Mouse (Mus musculus) forebrain, embryonic 12.5 days (tissue): Measurements from ENCODE around the gene Fbxo21. TPM values are rescaled to one million over a fixed set of nuclear protein-coding genes. Genes with fewer than 3 reads are reported as not detected.

ENCODE experiments used
- ATAC-seq: fragments of 200-750 bp; cut with Nextera tagmentation; 2 replicates; pipeline ENCODE4 v1.8.0; 2017; ENCODE audit warnings: moderate TSS enrichment; ENCODE audit not compliant: low FRiP score
- H3K27ac ChIP-seq: fragments of 300-500 bp; sonication (generic); 2 replicates; pipeline ENCODE4 v1.5.1; 2016; ENCODE audit warnings: mild to moderate bottlenecking
- H3K27me3 ChIP-seq: fragments of 300-500 bp; sonication (generic); 2 replicates; pipeline ENCODE4 v1.6.1; 2016; ENCODE audit warnings: mild to moderate bottlenecking
- H3K36me3 ChIP-seq: fragments of 300-500 bp; sonication (generic); replicated peaks from 2 replicates; pipeline ENCODE4 v1.6.1; 2016; ENCODE audit warnings: mild to moderate bottlenecking
- H3K4me1 ChIP-seq: fragments of 300-500 bp; sonication (generic); 2 replicates; pipeline ENCODE4 v1.6.1; 2016
- H3K4me2 ChIP-seq: fragments of 300-500 bp; sonication (generic); 2 replicates; pipeline ENCODE4 v1.6.1; 2016; ENCODE audit warnings: mild to moderate bottlenecking, moderate library complexity
- H3K4me3 ChIP-seq: fragments of 300-500 bp; sonication (generic); replicated peaks from 2 replicates; pipeline ENCODE4 v1.5.1; 2016; ENCODE audit warnings: mild to moderate bottlenecking
- H3K9ac ChIP-seq: fragments of 300-500 bp; sonication (generic); 2 replicates; pipeline ENCODE4 v1.6.1; 2016; ENCODE audit warnings: mild to moderate bottlenecking
- H3K9me3 ChIP-seq: fragments of 300-500 bp; sonication (generic); 2 replicates; pipeline ENCODE4 v1.6.1; 2016
- WGBS: fragments of 180-500 bp; shearing (Covaris S2); methylation state at CpG from one replicate; pipeline ENCODE4 v1.1.7; 2016; 5-methylcytosine and 5-hydroxymethylcytosine counted together
- polyA plus RNA-seq: library from polyadenylated mRNA; unstranded; fragments of >200 nt; fragmentation: Nextera tagmentation; extraction: Ambion mirVana; gene quantifications from 2 replicates; pipeline ENCODE4 v1.2.1, GENCODE M21; 2016

Gene Fbxo21
- polyA plus RNA-seq, 1 experiment from 2014 or later = 149 TPM

GRCm38 (mm10) chr5:117955675-117956420, 20.7 kb upstream of the Fbxo21 start:
- no peak overlapping the region for H3K4me2 ChIP-seq
- ATAC-seq = no peak
- H3K36me3 ChIP-seq = no peaks in the 10 kb centered on the region

GRCm38 (mm10) chr5:117964750-117965149, 11.8 kb upstream of the Fbxo21 start:
- no peak overlapping the region for H3K4me3 ChIP-seq
- no peaks in the 10 kb centered on the region for H3K36me3 ChIP-seq
- no peak overlapping the region for H3K9ac ChIP-seq
- no peak overlapping the region for H3K27ac ChIP-seq
- H3K4me1 ChIP-seq = peaks cover 4% of the 10 kb centered on the region; the same call in 1 of the 2 replicates
- 0 out of 2 replicates have a peak, but pooled peaks cover 4% of the 10 kb centered on the region for H3K9me3 ChIP-seq
- no peak overlapping the region for H3K4me2 ChIP-seq
- no peak for ATAC-seq
- 0 out of 2 replicates have a peak, but pooled peaks cover 3% of the 10 kb centered on the region for H3K27me3 ChIP-seq
- 63% methylated on average over 9 of the region's 9 CpGs for WGBS

More at GRCm38 (mm10) chr5:117955675-117956420, 20.7 kb upstream of the Fbxo21 start:
- 0 out of 2 replicates have a peak, but pooled peaks cover 9% of the 10 kb centered on the region for H3K27me3 ChIP-seq
- H3K4me3 ChIP-seq = no peak overlapping the region
- H3K9ac ChIP-seq = no peak overlapping the region
- no peak overlapping the region for H3K27ac ChIP-seq
- WGBS = 44% methylated on average over 10 of the region's 10 CpGs
- H3K9me3 ChIP-seq = no peaks in the 10 kb centered on the region
- no peaks in the 10 kb centered on the region for H3K4me1 ChIP-seq

DNA sequence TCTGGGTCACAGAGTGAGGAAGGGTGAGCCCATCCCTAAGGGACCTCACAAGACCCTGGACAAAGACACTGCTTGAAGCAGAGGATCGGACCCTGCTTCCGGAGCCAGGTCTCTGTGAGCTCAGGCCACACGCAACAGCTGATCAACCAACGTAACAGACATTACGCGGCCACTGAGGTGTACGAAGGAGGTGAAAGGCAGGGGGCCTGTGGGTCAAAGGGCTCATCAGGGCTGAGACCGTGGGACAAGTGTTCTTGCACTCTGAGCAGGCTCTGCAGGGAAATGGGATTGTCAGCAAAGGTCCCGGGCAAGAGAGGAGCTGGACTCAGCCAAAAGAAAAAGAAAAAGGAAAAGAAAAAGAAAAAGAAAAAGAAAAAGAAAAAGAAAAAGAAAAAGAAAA, 9.6 kb upstream of the Fbxo21 start:
- 71% methylated on average over 9 of the region's 9 CpGs for whole genome bisulfite sequencing
- Histone ChIP-seq H3K9me3 (0 out of 2 replicates have a peak, but pooled peaks cover 4% of the 10 kb centered on the region), H3K27ac (no peak overlapping the region), H3K4me1 (peaks cover 4% of the 10 kb centered on the region; the same call in 1 of the 2 replicates), H3K36me3 (no peaks in the 10 kb centered on the region), H3K27me3 (0 out of 2 replicates have a peak, but pooled peaks cover 3% of the 10 kb centered on the region), H3K4me3 (no peak overlapping the region), H3K9ac (no peak overlapping the region), H3K4me2 (no peak overlapping the region)
- ATAC-seq = no peak

DNA sequence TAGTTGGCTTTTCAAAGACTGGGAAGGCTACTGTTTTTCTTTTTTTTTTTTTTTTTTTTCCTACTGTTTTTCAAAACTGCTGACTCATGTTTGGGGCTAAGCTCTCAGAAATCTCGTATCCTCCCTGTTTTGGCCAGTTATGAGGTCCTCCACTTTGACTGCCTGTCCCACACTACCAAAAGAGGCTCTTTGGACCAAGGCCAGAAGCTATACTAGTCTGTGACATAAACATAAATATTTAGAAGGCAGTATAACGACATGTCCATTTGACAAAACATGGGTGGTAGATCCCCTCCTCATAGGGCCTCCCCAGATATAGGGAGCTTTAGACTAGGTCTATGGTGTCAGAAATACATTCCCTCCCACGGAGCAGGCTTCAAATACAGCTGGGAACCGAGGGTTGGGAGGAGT, 8.9 kb upstream of the Fbxo21 start:
- 70% methylated on average over 4 of the region's 4 CpGs for WGBS
- no peak overlapping the region for H3K9ac ChIP-seq
- ATAC-seq = no peak

DNA sequence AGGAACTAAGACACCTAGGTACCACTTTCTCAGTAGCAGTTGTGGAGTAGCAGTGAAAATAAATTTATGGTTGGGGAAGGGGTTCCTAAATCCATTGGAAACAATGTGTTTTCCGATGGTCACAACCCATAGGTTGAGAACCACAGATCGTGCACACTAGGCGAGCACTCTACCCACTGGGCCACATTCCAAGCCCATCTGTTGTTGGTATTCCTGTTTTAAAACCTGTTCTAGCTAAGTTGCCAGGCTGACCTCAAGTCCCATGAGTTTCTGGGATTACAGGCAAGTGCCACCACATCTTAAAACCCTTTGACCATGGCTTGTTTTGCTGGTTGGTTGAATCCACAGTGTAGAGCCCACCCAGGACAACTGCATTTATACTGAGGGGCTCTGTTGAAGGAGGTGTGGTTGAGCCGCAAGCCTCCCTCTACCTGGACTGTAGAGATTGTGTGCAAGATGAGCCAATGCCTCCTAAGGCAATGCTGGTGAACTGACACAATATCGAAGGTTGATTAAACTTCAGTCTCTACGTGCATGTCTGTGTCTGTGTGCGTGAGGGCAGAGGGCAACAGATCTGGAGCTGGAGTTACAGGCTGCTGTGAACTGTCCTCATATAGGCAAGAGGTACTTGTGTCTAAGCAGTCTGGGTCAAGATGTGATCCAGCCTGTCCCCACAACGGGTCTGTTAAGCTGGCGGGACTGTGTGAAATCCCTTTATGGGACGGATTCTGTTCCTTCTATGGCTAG, 6.7 kb upstream of the Fbxo21 start:
- Histone ChIP-seq H3K9me3 (0 out of 2 replicates have a peak, but pooled peaks cover 4% of the 10 kb centered on the region), H3K4me1 (peaks cover 1% of the 10 kb centered on the region; the same call in 1 of the 2 replicates), H3K36me3 (no peaks in the 10 kb centered on the region), H3K4me2 (no peak overlapping the region), H3K27me3 (no peaks in the 10 kb centered on the region), H3K4me3 (no peak overlapping the region), H3K27ac (no peak overlapping the region), H3K9ac (no peak overlapping the region)
- ATAC-seq = no peak
- WGBS = 91% methylated on average over 10 of the region's 10 CpGs

More for the DNA sequence above, 8.9 kb upstream of the Fbxo21 start:
- Histone ChIP-seq H3K4me2 (no peak overlapping the region), H3K9me3 (0 out of 2 replicates have a peak, but pooled peaks cover 4% of the 10 kb centered on the region), H3K27me3 (0 out of 2 replicates have a peak, but pooled peaks cover 3% of the 10 kb centered on the region), H3K4me3 (no peak overlapping the region), H3K36me3 (no peaks in the 10 kb centered on the region), H3K4me1 (peaks cover 4% of the 10 kb centered on the region; the same call in 1 of the 2 replicates), H3K27ac (no peak overlapping the region)

DNA sequence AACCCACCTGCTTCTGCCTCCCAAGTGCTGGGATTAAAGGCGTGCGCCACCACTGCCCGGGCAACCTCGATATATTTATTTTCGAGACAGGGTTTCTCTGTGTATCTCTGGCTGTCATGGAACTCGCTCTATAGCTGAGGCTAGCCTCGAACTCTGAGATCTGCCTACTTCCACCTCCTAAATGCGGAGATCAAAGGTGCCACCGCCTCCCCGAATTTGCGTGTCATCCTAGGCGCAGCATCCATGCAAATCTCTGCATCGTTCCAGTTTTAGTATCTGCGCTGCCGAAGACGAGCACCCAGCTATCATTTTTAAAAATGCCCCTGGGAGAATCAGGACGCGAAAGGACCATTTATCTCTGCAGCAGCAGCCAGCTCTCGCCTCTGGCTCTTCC, 270 bp upstream of the Fbxo21 start:
- WGBS = 23% methylated on average over 19 of the region's 19 CpGs
- peak overlapping the region; percentile 73 for H3K4me2 ChIP-seq
- H3K9ac ChIP-seq = peak overlapping the region; percentile 93; the same call in 1 of the 2 replicates
- peak overlapping the region; percentile 100 for H3K4me3 ChIP-seq
- peak overlapping the region; percentile 92; the same call in 1 of the 2 replicates for H3K27ac ChIP-seq
- no peaks in the 10 kb centered on the region for H3K9me3 ChIP-seq
- H3K4me1 ChIP-seq = peaks cover 29% of the 10 kb centered on the region
- no peaks in the 10 kb centered on the region for H3K27me3 ChIP-seq
- ATAC-seq = peak; percentile 39; the same call in 1 of the 2 replicates
- H3K36me3 ChIP-seq = peaks cover 21% of the 10 kb centered on the region

DNA sequence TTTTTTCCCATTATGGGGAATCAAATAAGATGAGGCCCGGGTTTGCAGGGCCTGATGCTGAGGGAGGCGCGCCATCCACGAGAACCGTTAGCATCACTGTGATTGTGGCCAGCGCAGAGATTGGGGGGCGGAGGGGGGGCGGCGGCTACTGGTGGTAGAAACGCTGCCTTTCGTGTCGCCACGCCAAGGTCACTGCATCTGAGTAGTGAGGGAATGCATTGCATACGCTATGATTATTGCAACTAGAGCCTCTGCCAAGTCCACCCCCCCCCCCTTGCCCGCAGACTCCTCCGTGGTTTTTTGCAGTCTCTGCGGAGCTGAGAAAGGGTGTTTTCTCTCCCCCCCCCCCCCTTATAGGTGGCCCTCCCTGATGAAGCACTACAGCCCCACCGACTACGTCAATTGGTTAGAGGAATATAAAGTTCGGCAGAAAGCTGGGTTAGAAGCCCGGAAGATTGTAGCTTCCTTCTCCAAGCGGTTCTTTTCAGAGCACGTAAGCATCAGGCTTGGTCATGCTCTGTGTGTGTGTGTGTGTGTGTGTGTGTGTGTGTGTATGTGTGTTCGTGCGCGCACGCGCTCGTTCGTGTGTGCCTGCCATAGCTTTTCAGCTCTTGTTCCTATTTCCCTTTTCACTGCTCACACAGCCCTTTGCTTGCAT, 1.1 kb downstream of the Fbxo21 start:
- 0 out of 2 replicates have a peak, but pooled peaks have one; percentile 5 for ATAC-seq
- H3K4me3 ChIP-seq = peak overlapping the region; percentile 100
- H3K4me2 ChIP-seq = peak overlapping the region; percentile 73
- WGBS = 8% methylated on average over 30 of the region's 30 CpGs
- peak overlapping the region; percentile 93 for H3K9ac ChIP-seq
- no peaks in the 10 kb centered on the region for H3K27me3 ChIP-seq
- peak overlapping the region; percentile 92 for H3K27ac ChIP-seq
- peaks cover 29% of the 10 kb centered on the region for H3K4me1 ChIP-seq
- H3K9me3 ChIP-seq = no peaks in the 10 kb centered on the region
- peaks cover 34% of the 10 kb centered on the region for H3K36me3 ChIP-seq

DNA sequence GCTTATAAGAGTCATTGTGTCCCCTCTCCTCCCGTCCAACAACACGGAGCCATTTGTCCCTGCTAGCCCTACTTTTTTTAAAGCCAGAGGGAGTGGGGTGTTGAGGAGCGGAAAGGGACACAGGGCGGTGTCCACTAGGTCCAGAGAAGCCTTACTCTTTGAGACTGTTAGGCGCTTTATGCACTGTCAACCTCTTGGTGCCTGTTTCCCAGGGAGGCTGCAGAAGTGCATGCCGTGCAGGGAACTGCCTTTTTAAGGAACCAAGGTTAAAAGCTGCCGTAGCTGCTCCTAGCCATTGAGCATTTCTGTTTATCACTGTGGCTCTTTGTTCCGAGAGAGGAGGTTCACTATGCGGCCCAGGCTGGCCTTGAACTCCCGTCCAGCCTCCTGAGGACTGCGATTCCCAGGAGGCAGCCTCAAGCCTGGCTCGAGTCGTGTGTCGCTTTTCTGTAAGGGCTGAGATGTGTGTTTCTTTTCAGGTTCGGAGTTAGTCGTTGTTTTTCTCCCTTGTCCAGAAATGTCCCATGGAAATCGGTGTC, 1.7 kb downstream of the Fbxo21 start:
- H3K9me3 ChIP-seq = no peaks in the 10 kb centered on the region
- H3K4me3 ChIP-seq = peak overlapping the region; percentile 100
- H3K27me3 ChIP-seq = no peaks in the 10 kb centered on the region
- H3K4me2 ChIP-seq = peak overlapping the region; percentile 73
- H3K9ac ChIP-seq = peak overlapping the region; percentile 93
- peaks cover 29% of the 10 kb centered on the region for H3K4me1 ChIP-seq
- ATAC-seq = no peak
- WGBS = 47% methylated on average over 17 of the region's 17 CpGs
- peak overlapping the region; percentile 92; the same call in 1 of the 2 replicates for H3K27ac ChIP-seq
- peaks cover 40% of the 10 kb centered on the region for H3K36me3 ChIP-seq

DNA sequence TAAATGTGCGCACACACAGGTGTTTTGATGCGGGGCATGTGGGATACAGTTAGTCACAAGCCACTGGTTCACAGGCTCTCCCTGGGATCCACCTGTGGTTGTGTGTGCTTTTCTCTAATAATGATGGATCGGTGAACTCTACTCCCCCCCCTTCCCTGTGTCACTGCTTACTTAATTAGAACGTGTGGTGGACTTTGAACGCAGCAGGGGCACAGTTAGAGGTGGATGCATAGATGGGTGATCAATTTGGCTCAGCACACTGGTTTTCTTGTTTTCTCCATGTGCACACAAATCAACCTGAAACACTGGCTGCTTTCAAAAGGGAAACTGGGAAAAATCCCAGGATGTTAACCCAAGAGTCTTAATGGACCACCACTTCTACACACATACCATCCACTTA, 2.6 kb downstream of the Fbxo21 start:
- no peak for ATAC-seq
- H3K36me3 ChIP-seq = peaks cover 49% of the 10 kb centered on the region
- no peaks in the 10 kb centered on the region for H3K9me3 ChIP-seq
- no peak overlapping the region for H3K27ac ChIP-seq
- peak overlapping the region; percentile 73 for H3K4me2 ChIP-seq
- no peak overlapping the region; the same call in 1 of the 2 replicates for H3K9ac ChIP-seq
- H3K4me3 ChIP-seq = peak overlapping the region; percentile 100
- H3K4me1 ChIP-seq = peaks cover 29% of the 10 kb centered on the region
- no peaks in the 10 kb centered on the region for H3K27me3 ChIP-seq
- 64% methylated on average over 5 of the region's 5 CpGs for WGBS

- H3K4me1 ChIP-seq = peaks cover 29% of the 10 kb centered on the region
- no peaks in the 10 kb centered on the region for H3K9me3 ChIP-seq
- no peak overlapping the region for H3K4me2 ChIP-seq
- H3K4me3 ChIP-seq = no peak overlapping the region
- 95% methylated on average over 8 of the region's 8 CpGs for WGBS
- no peak overlapping the region for H3K9ac ChIP-seq
- ATAC-seq = no peak
- H3K36me3 ChIP-seq = peaks cover 67% of the 10 kb centered on the region
- no peaks in the 10 kb centered on the region for H3K27me3 ChIP-seq
- no peak overlapping the region for H3K27ac ChIP-seq
Observed at GRCm38 (mm10) chr5:117980921-117981320, 4.4 kb downstream of the Fbxo21 start.

GRCm38 (mm10) chr5:117981943-117982342, 5.4 kb downstream of the Fbxo21 start:
- WGBS = 90% methylated on average over 5 of the region's 5 CpGs
- Histone ChIP-seq H3K36me3 (peaks cover 77% of the 10 kb centered on the region), H3K27me3 (no peaks in the 10 kb centered on the region), H3K4me2 (no peak overlapping the region), H3K4me1 (peaks cover 29% of the 10 kb centered on the region), H3K9me3 (no peaks in the 10 kb centered on the region), H3K9ac (no peak overlapping the region), H3K27ac (no peak overlapping the region), H3K4me3 (no peak overlapping the region)
- ATAC-seq = no peak
